Mouse (Mus musculus) cerebellum, adult 18-20 months (tissue): Measurements from ENCODE around the gene Mapk1ip1l.
A peak's percentile ranks its signal among the peaks of the same experiment; 100 is the strongest.

Source experiments
- DNase-seq, 2 experiments: peaks; one replicate each; pipeline ENCODE4 v3.0.0; 2021

Gene Mapk1ip1l

DNA sequence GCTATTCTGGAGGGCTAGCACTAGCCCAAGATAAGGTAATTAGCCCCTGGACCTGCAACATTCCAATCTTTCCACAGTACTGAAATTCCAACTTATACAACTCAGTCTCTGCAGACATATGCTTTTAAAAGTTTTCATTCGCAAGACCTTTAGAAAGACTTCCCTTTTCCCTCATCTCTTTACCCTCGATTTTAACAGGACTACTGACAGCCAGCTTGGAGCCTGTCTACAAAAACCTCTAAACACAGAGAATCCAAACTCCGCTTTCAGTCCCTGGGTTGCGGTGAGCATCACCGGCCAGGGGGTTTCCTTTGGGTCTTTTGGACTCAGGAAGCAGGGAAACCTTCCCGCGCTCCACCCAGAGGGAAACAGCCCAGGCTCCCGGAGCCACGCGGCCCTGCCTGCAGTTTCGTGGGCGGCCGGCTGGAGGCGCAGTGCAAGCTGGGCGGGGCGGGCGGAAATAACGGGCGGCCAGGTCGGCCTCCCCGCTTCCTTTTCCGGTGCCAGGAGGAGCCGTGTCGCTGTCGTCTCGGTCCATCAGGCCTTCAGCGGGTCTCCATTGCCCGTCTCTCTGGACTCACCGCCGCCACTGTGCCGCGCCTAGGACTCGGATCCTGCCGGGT lies at the start of gene Mapk1ip1l:
Gene Mapk1ip1l, plus strand, starts transcription at position 482 of the 623 bp plus-strand sequence.
- DNase-seq: peak; percentile 88 to 95

DNA sequence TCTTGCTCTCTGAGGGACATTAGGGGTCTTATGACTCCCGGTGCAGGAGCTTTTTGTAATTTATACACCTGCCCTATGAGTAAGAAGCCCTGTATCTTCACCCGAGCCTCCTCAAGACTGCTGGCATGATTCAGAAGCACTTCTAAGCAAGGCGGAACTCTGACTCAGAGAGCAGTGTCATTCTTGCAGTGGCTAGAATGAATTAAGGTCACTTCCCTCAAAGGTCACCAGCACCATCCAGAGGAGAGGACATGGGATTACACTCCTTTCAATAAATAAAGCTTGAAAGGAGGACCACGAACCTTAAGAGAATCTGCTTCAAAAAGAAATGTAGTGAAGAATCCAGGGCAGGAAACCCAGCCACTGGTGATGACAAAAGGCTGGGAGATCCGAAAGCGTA lies 48.2 kb upstream of the Mapk1ip1l start:
- DNase-seq: no peak

DNA sequence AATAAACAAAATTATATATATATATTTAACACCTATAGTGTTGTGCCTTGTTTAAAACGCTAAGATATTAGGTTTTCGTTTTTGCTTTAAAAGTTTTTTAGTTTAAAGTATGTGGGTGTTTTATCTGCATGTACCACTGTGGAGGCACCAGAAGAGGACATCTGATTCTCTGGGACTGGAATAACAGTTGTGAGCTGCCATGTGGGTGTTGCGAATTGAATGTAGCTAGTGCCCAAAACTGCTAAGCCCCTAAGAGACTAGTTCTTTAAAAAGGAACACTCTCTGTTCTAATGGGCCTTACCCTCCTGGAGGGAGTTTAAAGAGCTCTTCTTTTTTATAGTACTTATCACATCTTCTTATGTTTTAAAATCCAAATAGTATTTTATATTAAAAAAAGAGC lies 33.2 kb upstream of the Mapk1ip1l start:
- no peak for DNase-seq

DNA sequence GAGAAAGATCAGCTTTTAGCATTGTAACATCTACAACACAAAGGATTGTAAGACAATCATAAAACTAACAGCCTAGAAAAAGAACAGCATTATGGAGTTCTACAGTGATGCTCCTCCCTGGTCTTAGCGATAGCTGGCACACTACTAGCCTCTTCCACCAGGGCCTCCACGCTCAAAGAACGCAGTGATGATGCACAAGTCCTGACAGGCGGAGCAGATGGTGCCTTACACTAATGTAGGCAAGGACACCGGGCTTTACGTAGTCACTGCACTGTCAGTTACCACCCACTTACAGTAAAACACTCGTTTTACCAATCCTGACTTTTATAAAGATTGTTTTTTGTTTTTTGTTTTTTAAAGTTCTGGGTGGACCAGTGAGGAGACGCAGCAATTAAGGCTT lies 32.2 kb upstream of the Mapk1ip1l start:
- DNase-seq: no peak

DNA sequence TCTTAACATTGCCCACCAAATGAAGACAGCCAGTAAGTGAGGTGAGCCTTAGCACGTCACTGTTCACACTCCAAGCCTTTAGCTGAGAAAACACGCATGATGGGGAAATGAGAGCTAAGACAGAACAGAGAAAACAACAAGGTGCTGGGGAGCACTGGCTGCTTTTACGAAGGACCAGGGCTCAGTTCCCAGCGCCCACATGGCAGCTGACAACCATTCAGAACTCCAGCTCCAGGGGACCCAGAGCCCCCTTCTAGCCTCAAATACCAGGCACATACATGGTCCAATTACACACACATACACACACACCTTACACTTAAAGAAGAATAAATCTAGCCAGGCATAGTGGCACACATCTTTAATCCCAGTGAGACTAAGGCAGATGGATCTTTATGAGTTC lies 29.0 kb upstream of the Mapk1ip1l start:
- no peak for DNase-seq

DNA sequence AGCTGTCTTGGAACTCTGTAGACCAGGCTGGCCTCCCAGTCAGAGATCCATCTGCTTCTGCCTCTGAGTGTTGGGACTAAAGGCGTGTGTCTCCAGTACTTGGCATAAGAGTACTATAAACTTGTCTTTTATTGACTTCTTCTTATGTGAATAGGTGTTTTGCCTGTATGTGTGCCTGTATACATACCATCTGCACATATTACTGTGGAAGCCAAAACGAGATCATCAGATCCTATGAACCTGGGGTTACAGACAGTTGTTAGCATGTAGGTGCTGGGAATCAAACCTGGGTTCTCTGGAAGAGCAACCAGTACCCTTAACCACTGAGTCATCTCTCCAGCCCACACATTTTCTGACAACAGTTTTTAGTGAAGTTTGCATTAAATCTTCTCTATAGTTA lies 28.4 kb upstream of the Mapk1ip1l start:
- DNase-seq: no peak

DNA sequence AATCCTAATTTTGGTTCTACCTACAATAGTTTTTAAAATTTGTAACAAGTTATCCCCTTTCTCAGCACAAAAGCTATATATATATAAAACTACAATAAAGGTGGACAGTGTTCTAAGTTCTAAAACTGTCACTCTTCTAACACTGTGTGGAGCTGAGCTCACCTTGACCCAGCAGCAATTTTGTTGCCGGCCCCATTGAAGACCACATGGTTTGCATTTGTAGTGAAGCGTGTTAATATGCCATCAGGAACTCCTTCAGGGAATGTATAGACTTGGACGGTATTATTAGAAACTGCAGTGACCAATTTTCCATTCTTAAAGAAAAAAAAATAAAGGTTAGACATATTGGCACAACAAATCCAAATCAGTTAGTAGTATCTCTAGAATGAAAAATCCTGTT lies 24.3 kb upstream of the Mapk1ip1l start:
- DNase-seq: no peak

DNA sequence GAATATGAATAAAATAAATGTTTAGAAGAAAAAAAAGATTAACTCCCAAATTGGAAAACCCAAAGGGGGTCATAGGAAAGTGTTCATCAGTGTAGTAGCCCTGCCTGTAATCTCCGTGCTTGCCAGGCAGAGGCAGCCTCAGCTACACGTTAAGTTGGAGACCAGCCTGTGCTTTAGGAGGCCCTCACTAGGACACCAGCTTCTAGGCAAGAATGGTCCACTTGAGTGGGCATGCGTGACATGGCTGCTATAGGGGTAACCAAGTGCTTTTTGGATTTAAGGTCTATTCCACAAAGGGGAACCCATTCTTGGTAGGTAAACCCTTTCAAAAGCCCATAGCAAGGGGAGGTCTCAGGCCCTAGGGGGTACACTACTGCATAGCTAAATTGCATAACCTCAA lies 22.6 kb upstream of the Mapk1ip1l start:
- DNase-seq: no peak

DNA sequence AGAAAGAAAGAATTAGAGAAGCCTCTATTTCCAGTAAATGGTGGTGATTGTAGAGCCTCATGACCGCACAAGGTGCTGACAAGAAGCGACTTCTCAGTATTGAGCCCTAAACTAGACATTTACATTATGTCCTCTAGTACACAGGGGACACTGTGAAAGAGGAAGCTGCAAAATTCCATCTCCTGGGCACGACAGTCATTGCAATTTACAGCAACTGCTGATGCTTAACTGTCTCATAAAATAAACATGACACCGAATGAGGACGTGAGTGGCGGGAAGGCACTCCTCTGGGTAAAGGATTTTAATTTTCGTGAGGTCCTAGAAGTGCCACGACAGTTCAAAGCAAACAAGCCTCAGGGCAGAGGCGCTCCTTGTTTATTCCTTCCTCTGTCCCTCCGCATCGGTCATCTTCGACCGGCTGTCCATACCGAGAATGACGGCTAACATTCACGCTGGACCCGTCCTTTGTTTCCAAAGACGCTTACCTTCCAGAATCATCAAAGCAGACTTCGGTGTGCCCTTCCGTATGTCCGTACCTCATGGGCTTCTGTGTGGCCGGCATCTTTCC lies 21.9 kb upstream of the Mapk1ip1l start:
- DNase-seq: no peak

DNA sequence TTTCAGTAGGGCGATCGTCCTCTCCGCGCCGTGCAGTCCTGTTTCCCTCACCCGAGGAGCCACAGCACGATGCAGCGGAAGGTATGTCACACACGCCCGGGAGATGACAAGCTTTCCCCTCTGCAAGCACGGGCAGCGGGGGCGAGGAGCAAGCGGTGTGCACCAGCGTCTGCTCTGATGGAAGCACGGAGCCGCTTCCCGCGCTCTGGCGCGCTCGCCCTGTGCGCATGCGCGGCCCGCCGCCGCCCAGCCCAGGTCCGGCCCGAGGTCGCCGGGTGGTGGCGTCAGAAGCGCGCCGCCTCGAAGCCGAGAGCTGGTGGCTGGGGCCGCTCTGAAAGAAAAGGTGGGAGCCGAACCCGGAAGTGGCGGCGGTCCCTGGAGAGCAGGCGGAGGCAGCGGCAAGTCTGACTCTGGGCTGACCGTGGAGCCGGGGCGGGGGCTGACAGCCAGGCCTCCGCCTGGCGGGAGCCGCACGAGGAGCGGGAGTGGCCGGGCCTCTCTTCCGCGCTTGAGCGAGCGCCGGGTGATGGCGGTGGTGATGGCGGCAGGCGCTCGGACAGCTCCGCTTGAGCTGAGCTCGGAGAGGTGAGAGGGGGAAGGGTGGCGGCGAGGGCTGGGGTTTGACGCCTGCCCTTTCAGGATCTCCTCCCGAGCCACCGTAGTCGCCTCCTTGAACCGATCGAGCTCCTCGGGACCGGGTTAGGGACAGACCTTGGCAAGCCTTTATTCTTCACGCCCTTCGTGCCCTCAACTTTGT lies 21.3 kb upstream of the Mapk1ip1l start, which contains the start of the genes Wdhd1 and Socs4:
Gene Wdhd1, minus strand, starts transcription at position 221 of the 757 bp plus-strand sequence.
Gene Socs4, plus strand, starts transcription at position 295 of the 757 bp plus-strand sequence.
- DNase-seq: peak; percentile 95 to 98

DNA sequence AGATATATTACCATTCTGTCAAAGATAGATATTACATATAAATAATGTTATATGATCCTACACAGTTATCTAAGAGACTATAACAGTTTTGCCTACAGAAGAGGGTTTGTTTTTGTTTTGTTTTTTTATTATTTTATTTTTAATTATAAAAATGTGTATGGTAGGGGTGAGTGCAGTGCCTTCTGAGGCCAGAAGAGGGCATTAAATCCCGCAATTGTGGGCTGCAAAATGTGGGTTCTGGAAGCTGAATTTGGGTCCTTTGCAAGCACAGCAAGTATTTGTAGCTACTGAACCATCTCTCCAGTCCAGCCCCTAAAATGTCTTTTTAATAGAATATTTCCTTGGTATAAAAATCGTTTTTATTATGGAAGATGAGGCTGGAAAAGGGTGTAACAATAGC lies 19.0 kb upstream of the Mapk1ip1l start:
- no peak for DNase-seq

DNA sequence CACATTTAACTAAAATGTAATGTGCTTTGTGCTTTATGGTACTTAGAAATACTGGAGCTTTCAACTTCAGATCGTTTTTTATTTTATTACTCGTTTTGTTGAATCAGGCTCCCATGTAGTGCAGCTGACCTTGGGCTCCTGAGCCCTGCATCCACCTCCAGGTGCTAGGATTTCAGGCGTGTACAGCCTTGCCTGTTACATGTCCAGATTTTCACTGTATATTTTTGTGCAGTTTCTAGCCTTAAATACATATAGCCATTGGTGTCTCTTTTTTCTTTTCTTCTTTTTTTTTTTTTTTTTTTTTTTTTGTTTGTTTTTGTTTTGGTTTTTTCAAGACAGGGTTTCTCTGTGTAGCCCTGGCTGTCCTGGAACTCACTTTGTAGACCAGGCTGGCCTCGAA lies 16.5 kb upstream of the Mapk1ip1l start:
- DNase-seq: no peak

DNA sequence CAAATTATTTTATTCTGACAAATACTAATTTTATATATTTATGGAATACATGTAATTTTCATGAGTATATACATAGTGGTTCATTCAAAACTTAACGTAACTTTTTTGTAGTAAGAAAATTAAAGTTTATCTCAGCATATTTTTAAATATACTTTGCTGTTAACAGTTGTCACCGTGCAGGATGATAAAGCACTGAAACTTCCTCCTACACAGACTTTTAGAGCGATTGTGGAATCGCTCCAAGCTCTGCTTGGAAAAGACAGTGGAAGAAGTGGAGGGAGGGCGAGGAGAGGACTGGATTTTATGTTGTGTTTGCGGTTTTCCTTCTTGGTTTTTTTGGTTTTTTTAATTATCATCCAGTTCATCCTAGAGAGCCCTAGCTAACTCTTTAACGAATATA lies 14.5 kb upstream of the Mapk1ip1l start:
- DNase-seq: no peak

DNA sequence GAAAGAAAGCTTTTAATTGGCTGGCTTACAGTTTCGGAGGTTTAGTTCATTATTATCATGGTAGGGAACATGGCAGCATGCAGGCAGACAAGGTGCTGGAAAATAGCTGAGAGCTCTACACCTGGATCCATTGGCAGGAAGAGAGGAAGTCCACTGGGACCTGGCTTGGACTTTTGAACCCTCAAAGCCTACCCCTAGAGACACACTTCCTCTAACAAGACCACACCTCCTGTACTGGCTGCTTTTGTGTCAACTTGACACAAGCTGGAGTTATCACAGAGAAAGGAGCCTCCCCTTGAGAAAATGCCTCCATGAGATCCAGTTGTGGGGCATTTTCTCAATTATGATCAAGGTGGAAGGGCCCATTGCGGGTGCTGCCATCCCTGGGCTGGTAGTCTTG lies 12.8 kb upstream of the Mapk1ip1l start:
- no peak for DNase-seq

DNA sequence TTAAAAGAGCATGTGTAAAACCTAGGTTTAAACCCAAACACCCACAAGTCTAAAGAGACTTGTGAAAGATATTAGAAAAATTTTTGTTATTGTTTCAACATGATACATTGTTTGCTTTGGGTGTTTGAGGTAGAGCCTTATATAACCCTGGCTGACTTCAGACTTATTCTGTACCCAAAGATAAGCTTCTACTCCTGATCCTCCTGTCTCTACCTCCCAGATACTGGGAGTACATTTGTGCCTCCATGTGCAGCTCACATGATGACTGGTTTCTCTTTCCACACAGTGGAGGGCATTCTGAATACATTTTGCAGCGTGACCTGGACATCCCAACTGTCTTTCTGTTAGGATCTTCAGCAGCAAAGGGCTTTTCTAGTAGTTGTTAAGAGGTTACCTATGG lies 11.9 kb upstream of the Mapk1ip1l start:
- DNase-seq: no peak

DNA sequence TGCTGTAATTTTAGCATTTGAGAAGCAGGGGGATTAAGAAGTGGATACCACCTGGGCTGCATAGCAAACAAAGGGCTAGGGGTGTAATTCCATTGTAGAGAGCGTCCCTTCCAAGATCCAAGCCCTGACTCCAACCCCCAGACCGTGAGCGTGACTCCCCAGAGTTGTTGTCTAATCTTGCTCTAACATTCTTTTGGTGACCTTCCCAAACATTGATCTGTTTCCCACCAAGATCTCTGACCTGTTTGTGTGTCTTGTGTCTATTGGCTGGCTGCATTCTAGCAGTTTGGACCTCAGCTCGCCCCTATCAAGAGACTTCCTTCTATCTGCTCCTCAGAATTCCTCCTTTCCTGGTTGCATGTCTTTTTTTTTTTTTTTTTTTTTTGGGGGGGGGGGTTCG lies 11.0 kb upstream of the Mapk1ip1l start:
- DNase-seq: no peak

DNA sequence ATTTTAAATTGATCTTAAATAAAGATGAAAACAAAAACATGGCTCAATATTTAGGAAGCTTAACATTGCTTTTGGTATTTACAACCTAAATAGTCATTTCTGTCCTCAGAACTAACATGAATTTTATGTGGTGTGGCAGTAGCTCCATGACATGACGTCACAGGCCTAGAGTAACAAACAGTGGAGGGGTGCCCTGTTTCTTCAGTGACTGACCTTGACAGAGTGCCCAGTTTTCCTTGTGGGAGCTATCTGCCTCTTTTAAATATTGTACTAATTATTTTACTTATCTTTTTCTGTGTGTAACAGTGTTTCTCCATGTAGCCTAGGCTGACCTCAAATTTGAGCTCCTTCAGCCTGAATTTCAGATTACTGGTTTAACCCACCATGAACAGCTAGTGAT lies 6.3 kb upstream of the Mapk1ip1l start:
- no peak for DNase-seq

DNA sequence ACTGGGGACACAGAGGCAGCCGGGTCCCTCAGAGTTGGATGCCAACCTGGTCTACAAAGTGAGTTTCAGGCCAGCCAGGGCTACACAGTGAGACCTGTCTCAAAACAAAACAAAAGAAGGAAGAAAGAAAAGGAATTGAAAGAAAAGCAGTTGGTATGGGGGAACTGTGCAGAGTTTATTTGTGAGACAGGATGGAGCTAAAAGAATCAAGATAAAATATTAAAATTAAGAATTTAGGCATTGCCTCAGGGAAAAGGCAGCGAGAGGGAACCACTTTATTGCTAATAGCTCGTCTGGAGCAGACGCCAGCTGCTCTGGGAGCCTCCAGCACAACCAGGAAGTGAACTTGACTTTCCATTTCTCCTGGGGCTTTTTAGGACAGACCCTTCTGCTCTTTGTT lies 3.9 kb upstream of the Mapk1ip1l start:
- DNase-seq: no peak

DNA sequence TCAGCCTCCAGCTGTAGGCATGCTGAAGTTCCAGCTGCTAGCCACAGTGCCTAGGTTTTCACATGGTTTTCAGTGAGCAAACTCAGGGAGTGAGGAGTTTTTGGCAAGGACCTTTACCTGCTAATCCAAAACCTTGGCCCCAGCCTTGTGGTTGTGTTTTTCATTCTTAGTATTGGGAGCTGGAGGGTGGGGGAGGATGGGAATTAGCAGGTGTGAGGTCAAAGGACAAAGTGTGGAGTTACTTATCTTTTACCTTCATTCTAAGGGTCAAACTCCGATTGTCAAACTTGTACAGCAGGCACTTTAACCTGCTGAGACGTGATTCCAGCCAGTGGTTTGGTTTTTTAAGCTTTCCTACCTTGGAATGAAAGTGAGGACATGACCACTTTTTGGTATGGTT lies 1.8 kb upstream of the Mapk1ip1l start:
- DNase-seq: no peak

DNA sequence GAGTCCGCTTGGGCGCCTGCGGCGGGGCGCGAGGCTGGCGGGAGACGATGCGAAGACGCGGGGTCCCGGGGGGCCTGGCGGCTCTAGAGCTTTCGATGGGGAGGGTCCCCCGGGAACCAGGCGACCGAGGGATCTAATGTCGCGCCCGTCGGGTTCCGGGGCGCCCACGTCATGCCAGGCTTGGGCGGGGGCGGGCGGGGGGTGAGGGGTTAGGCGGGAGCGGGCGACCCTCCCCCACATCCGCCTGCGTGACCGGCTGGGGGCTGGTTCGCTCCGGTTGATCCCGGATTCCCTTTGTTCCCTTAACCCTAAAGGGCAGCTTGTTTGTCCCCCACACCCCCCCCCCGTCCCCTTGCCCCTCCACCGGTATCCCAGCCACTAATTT lies 334 bp downstream of the Mapk1ip1l start:
- no peak for DNase-seq

DNA sequence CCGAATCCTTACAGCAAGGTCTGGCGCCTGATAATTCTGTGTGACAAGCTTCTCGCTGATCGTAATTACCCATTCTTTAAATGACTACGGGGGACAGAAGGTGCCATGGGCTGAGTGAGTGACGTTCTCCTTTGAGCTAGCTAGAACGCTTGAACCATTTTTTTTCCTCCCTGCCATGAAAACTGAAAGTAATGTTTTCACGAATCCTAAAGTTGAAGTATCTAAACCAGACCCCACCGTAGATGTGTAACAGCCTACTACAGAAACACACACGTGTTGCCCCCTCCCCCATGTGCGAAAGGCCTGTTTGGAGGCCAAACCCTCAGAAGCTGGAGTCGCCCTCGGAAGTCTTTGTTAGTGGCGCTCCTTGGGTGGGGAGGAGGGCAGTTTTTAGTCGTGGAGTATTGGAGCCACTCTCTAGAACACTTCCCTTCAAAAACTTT lies 774 bp downstream of the Mapk1ip1l start:
- DNase-seq: no peak

DNA sequence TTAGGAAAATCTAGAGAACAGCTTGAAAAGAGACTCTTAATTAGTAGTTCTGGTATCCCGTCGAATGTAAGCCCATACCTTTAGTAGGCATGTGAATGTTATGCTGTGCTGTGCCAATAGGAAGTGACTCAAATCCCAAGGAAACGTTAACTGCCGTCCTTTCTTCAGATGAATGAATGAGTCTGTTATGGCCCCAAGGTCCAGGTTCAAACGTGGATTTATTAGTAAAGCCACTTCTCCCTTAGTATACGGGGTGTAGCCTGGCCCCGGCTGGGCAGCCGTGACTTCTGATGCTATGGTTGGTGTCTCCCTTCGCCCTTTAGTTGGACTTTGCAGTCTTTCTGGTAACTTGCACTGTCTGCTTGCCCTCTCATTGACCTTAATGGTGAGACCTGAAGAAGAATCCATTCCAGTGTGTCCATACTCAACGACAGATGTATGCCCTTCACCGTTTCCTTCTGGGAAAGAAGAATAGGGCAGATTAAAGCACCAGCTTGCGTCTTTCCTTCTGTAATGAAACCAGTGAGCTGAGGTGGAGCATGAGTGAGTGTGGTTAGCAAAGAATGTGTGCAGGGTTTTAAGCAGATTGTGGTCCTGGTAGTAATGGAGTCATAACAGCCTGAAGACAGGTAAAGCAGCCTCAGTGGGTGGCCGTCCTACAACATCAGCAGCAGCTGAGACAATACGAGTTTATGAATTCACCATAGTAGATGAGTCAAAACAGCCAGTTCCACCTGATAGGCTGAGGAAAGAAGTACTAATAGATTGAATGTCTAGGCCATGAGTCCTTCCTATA lies 5.0 kb downstream of the Mapk1ip1l start:
- DNase-seq: no peak

DNA sequence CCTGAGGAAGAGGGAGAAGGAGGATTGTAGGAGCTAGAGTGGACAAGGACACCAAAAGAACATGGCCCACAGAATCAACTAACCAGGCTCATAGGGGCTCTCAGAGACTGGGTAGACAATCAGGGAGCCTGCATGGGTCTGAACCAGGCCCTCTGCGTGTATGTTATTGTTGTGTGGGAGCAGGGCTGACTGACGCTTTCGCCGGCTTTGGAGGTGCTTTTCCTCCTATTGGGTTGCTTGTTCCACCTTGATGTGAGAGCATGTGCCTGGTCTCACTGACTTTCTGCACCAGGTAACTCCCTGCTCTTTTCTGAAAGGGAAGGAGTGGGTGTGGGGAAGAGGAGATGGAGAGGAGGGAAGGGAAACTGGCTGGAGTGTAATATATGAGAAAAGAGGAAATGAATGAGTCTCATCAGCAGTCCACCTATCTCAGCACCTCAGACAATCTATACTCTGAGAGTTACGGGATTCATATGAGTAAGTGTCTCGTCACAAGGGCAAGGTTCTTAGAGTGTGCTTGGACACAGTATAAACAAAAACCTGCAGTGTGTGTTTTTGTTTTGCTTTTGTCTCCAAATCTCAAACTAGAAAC lies 6.8 kb downstream of the Mapk1ip1l start:
- no peak for DNase-seq
